Mouse (Mus musculus) pancreas, adult 10 weeks (tissue): ENCODE data around the gene Nol7. TPM values are rescaled to one million over a fixed set of nuclear protein-coding genes. Genes with fewer than 3 reads are reported as not detected.

ENCODE experiments used
- polyA plus RNA-seq: library from polyadenylated mRNA; stranded (reverse); fragments of 350-450 nt; fragmentation: Illumina TruSeq; extraction: RNeasy Lipid Tissue Mini Kit (QIAGEN cat#74804); gene quantifications from one replicate; pipeline ENCODE4 v1.2.3, GENCODE M21; 2015; ENCODE audit warnings: low read depth, low replicate concordance; ENCODE audit not compliant: insufficient read depth

Gene Nol7
- polyA plus RNA-seq = 20.3 TPM

GRCm38 (mm10) chr13:43398297-43399080 is at the start of gene Nol7:
Gene Nol7 (plus strand): TSS chr13:43398390.

DNA sequence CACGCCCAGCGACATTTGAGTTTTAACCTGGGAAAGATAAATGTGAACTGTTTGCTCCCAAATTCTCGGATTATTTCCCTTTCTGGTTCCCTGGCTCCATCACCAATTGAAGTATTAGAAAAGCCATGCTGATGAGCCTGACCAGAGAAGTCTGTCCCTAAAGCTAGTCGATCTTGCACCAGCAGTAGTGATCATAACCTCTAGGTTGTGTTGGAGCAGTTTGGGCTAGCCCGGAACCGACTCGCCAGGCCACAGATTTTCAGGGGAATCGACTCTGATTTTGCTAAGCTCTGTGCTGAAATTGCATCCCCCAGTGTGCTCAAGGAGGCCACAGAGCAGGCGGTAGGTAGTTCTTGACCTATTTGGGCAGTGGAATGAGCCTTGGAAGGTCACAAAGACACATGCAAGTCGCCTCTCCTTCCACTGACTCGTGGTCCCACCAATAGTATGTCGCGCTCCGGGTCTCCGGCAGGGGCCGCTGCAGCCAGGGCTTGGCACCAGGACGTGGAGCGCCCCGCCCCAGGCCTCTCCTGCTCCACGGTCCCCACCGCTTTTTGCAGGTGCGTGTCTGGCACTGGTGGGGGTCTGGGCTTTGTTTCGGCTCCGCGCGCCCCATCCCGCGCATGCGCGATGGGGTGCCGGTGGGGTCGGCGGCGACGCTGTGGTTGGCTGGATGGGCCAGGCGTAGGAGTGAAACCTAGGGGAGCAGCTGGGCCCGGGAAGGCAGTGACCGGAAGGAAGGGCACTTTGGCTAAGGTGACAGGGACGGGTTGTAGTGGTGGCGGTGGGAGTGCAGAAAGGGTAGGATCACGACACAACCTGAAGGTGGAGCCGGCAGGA is 33.0 kb upstream of the Nol7 start, which contains the start of gene Sirt5:
Sirt5 (plus strand) TSS at position 512 of the 840 bp plus-strand sequence.

Other genes starting within 250 kb of the Nol7 start
- 3.0 TPM for gene Tbc1d7, start 226.9 kb upstream of the Nol7 start, polyA plus RNA-seq
- 0.63 TPM for gene Gfod1, start 94.2 kb upstream of the Nol7 start, polyA plus RNA-seq
- gene Sirt5, start 32.9 kb upstream of the Nol7 start, polyA plus RNA-seq = 2.8 TPM
- 10.6 TPM for gene Ranbp9, start 82.9 kb downstream of the Nol7 start, polyA plus RNA-seq
- 7.2 TPM for gene Mcur1, start 161.8 kb downstream of the Nol7 start, polyA plus RNA-seq
- not detected for gene Rnf182, start 217.3 kb downstream of the Nol7 start, polyA plus RNA-seq